Comparison of ENCODE assay signal across 13 mouse cellular contexts in genomic region chr10:56884456-56885410, GRCm38 (mm10).
A peak's percentile ranks its signal among the peaks of the same experiment; 100 is the strongest.
DNase-seq lines count a peak whose midpoint lies in the region; ATAC-seq lines count a peak whose summit lies in the region.
"Had no signal": no experiment of that assay in that cellular context is flagged by ENCODE, and none has a peak within 500 bp of the region (broad histone marks: within the 10 kb centered on the region; RNA-seq: fewer than 3 reads in every experiment).

No protein-coding gene starts in this region.

- H3K9ac ChIP-seq in lung, embryonic 16.5 days (ENCODE audit: low read length) = no peak overlapping the region
- no peak overlapping the region for H3K9ac ChIP-seq in midbrain, embryonic 16.5 days (ENCODE audit: low read depth, low read length)
- H3K9ac ChIP-seq: forebrain, embryonic 13.5 days; limb, embryonic 15.5 days; stomach, embryonic 15.5 days had no signal

- 50% methylated on average over 4 of the region's 4 CpGs for WGBS in lung, embryonic 16.5 days
- WGBS in midbrain, embryonic 16.5 days = 82% methylated on average over 4 of the region's 4 CpGs

- ATAC-seq in lung, embryonic 16.5 days (ENCODE audit: low read depth) = peak; percentile 79
- ATAC-seq in midbrain, embryonic 16.5 days = no peak
- ATAC-seq: forebrain, embryonic 13.5 days had no signal

- no peak overlapping the region for H3K27ac ChIP-seq in lung, embryonic 16.5 days (ENCODE audit: low read length)
- H3K27ac ChIP-seq in midbrain, embryonic 16.5 days (ENCODE audit: low read length) = no peak overlapping the region
- H3K27ac ChIP-seq: forebrain, embryonic 13.5 days; limb, embryonic 15.5 days; stomach, embryonic 15.5 days had no signal

- no peaks in the 10 kb centered on the region for H3K4me1 ChIP-seq in lung, embryonic 16.5 days (replicated peaks; ENCODE audit: control insufficient read depth, insufficient read depth, low read length)
- no peaks in the 10 kb centered on the region for H3K4me1 ChIP-seq in midbrain, embryonic 16.5 days (ENCODE audit: control insufficient read depth, insufficient read depth, low read length)
- H3K4me1 ChIP-seq: forebrain, embryonic 13.5 days; stomach, embryonic 15.5 days had no signal

- no peaks in the 10 kb centered on the region for H3K36me3 ChIP-seq in lung, embryonic 16.5 days (ENCODE audit: control insufficient read depth, insufficient read depth, low read length)
- 0 out of 2 replicates have a peak, but pooled peaks cover 2% of the 10 kb centered on the region for H3K36me3 ChIP-seq in midbrain, embryonic 16.5 days (ENCODE audit: control insufficient read depth, insufficient read depth, low read length)
- H3K36me3 ChIP-seq: limb, embryonic 15.5 days; stomach, embryonic 15.5 days had no signal

- no peaks in the 10 kb centered on the region for H3K9me3 ChIP-seq in lung, embryonic 16.5 days (ENCODE audit: control insufficient read depth, low read length)
- no peaks in the 10 kb centered on the region for H3K9me3 ChIP-seq in midbrain, embryonic 16.5 days (replicated peaks; ENCODE audit: control insufficient read depth, low read length, poor library complexity, severe bottlenecking)
- H3K9me3 ChIP-seq: forebrain, embryonic 13.5 days; limb, embryonic 15.5 days; stomach, embryonic 15.5 days had no signal

- peak; percentile 80 for DNase-seq in heart, adult 11 months
- DNase-seq in heart, adult 8-10 months (ENCODE audit: low spot score) = no peak
- DNase-seq in lung, postnatal 4 days = no peak
- DNase-seq in heart, postnatal 4 days = peak; percentile 7
- DNase-seq in mesoderm, embryonic 11.5 days (ENCODE audit: low read depth, low spot score) = peak; percentile 59
- no peak for DNase-seq in spleen, postnatal 4 days (ENCODE audit: low spot score in 2 of 2)
- DNase-seq: retina, postnatal 1 day had no signal

- H3K27me3 ChIP-seq in lung, embryonic 16.5 days (ENCODE audit: control insufficient read depth, insufficient read depth, low read depth, low read length) = no peaks in the 10 kb centered on the region
- no peaks in the 10 kb centered on the region for H3K27me3 ChIP-seq in midbrain, embryonic 16.5 days (ENCODE audit: control insufficient read depth, insufficient read depth, low read depth, low read length)
- H3K27me3 ChIP-seq: CH12.LX; forebrain, embryonic 13.5 days; limb, embryonic 15.5 days; stomach, embryonic 15.5 days had no signal

- no peak overlapping the region for H3K4me2 ChIP-seq in lung, embryonic 16.5 days (ENCODE audit: low read depth, low read length)
- no peak overlapping the region for H3K4me2 ChIP-seq in midbrain, embryonic 16.5 days (ENCODE audit: low read length)
- H3K4me2 ChIP-seq: forebrain, embryonic 13.5 days; limb, embryonic 15.5 days; stomach, embryonic 15.5 days had no signal

- H3K4me3 ChIP-seq in lung, embryonic 16.5 days (ENCODE audit: low read length) = no peak overlapping the region
- H3K4me3 ChIP-seq in midbrain, embryonic 16.5 days (ENCODE audit: low read depth, low read length) = no peak overlapping the region
- H3K4me3 ChIP-seq: forebrain, embryonic 13.5 days; limb, embryonic 15.5 days; stomach, embryonic 15.5 days had no signal

Comparison
In these comparisons a context has a peak if more than half of its experiments do, and no peak if none do; other contexts are left out.
1. DNase-seq: peak in heart, adult 11 months (single experiment), heart, postnatal 4 days (single experiment) and mesoderm, embryonic 11.5 days (single experiment); none in heart, adult 8-10 months (single experiment), lung, postnatal 4 days (0 of 2) and spleen, postnatal 4 days (0 of 2).